ENCODE assay signal across 13 mouse cellular contexts in genomic region chr10:60731742-60732141, GRCm38 (mm10). TPM values are rescaled to one million over a fixed set of nuclear protein-coding genes. Genes with fewer than 3 reads are reported as not detected.
A peak's percentile ranks its signal among the peaks of the same experiment; 100 is the strongest.
DNase-seq lines count a peak whose midpoint lies in the region; ATAC-seq and TF ChIP-seq lines count a peak whose summit lies in the region.
"Had no signal": no experiment of that assay in that cellular context is flagged by ENCODE, and none has a peak within 500 bp of the region (broad histone marks: within the 10 kb centered on the region; RNA-seq: fewer than 3 reads in every experiment).

No protein-coding gene starts in this region.

- 5% methylated on average over 5 of the region's 5 CpGs for WGBS in forebrain, embryonic 15.5 days
- WGBS in hindbrain, embryonic 16.5 days: 23% methylated on average over 5 of the region's 5 CpGs
- WGBS in midbrain, postnatal 0 days: 8% methylated on average over 5 of the region's 5 CpGs
- WGBS in heart, embryonic 12.5 days: 33% methylated on average over 5 of the region's 5 CpGs
- WGBS in liver, embryonic 12.5 days (ENCODE audit: insufficient replicate concordance): 38% methylated on average over 5 of the region's 5 CpGs

- no peak overlapping the region for H3K4me3 ChIP-seq in layer of hippocampus, adult 2 months
- no peak overlapping the region for H3K4me3 ChIP-seq in forebrain, embryonic 15.5 days
- no peak overlapping the region for H3K4me3 ChIP-seq in hindbrain, embryonic 16.5 days (ENCODE audit: low read length)
- no peak overlapping the region for H3K4me3 ChIP-seq in midbrain, postnatal 0 days (ENCODE audit: low read depth, low read length)
- no peak overlapping the region for H3K4me3 ChIP-seq in heart, embryonic 12.5 days
- H3K4me3 ChIP-seq in liver, embryonic 12.5 days: no peak overlapping the region
- H3K4me3 ChIP-seq: embryonic facial prominence, embryonic 13.5 days had no signal

- H3K36me3 ChIP-seq in forebrain, embryonic 15.5 days: no peaks in the 10 kb centered on the region; the same call in 1 of the 2 replicates
- no peaks in the 10 kb centered on the region for H3K36me3 ChIP-seq in hindbrain, embryonic 16.5 days (ENCODE audit: control insufficient read depth, insufficient read depth, low read length)
- H3K36me3 ChIP-seq in midbrain, postnatal 0 days (ENCODE audit: insufficient read depth, low read length): no peaks in the 10 kb centered on the region
- H3K36me3 ChIP-seq in heart, embryonic 12.5 days: peaks cover 3% of the 10 kb centered on the region; the same call in 1 of the 2 replicates
- H3K36me3 ChIP-seq in liver, embryonic 12.5 days: no peaks in the 10 kb centered on the region

- H3K27ac ChIP-seq in layer of hippocampus, adult 2 months: peak overlapping the region; percentile 33; the same call in 1 of the 2 replicates
- H3K27ac ChIP-seq in forebrain, embryonic 15.5 days (replicated peaks): peak overlapping the region; percentile 58
- H3K27ac ChIP-seq in hindbrain, embryonic 16.5 days (ENCODE audit: low read depth, low read length): peak overlapping the region; percentile 39; the same call in 1 of the 2 replicates
- peak overlapping the region; percentile 4; the same call in 1 of the 2 replicates for H3K27ac ChIP-seq in midbrain, postnatal 0 days (ENCODE audit: low read depth, low read length)
- no peak overlapping the region for H3K27ac ChIP-seq in heart, embryonic 12.5 days (ENCODE audit: poor library complexity, severe bottlenecking)
- no peak overlapping the region for H3K27ac ChIP-seq in liver, embryonic 12.5 days
- H3K27ac ChIP-seq: embryonic facial prominence, embryonic 13.5 days had no signal

- ATAC-seq in forebrain, embryonic 15.5 days (replicated peaks): 0 out of 2 replicates have a peak, but pooled peaks have one; percentile 19
- no peak for ATAC-seq in hindbrain, embryonic 16.5 days
- no peak for ATAC-seq in midbrain, postnatal 0 days (ENCODE audit: low FRiP score)
- ATAC-seq in heart, embryonic 12.5 days (ENCODE audit: insufficient number of reproducible peaks, low FRiP score): no peak
- no peak for ATAC-seq in liver, embryonic 12.5 days
- ATAC-seq: Patski had no signal

- H3K9me3 ChIP-seq in forebrain, embryonic 15.5 days: no peaks in the 10 kb centered on the region
- no peaks in the 10 kb centered on the region for H3K9me3 ChIP-seq in hindbrain, embryonic 16.5 days (ENCODE audit: control insufficient read depth, low read length)
- H3K9me3 ChIP-seq in midbrain, postnatal 0 days (ENCODE audit: low read length): no peaks in the 10 kb centered on the region
- no peaks in the 10 kb centered on the region for H3K9me3 ChIP-seq in heart, embryonic 12.5 days (replicated peaks)
- no peaks in the 10 kb centered on the region for H3K9me3 ChIP-seq in liver, embryonic 12.5 days (replicated peaks)
- H3K9me3 ChIP-seq: embryonic facial prominence, embryonic 13.5 days had no signal

- H3K4me1 ChIP-seq in forebrain, embryonic 15.5 days: peaks cover 19% of the 10 kb centered on the region
- H3K4me1 ChIP-seq in hindbrain, embryonic 16.5 days (ENCODE audit: control insufficient read depth, insufficient read depth, low read depth, low read length): peaks cover 11% of the 10 kb centered on the region
- H3K4me1 ChIP-seq in midbrain, postnatal 0 days (ENCODE audit: insufficient read depth, low read length): peaks cover 12% of the 10 kb centered on the region; the same call in 1 of the 2 replicates
- H3K4me1 ChIP-seq in heart, embryonic 12.5 days (replicated peaks): peaks cover under 1% of the 10 kb centered on the region
- H3K4me1 ChIP-seq in liver, embryonic 12.5 days: peaks cover 16% of the 10 kb centered on the region; the same call in 1 of the 2 replicates

- no peaks in the 10 kb centered on the region for H3K27me3 ChIP-seq in forebrain, embryonic 15.5 days
- no peaks in the 10 kb centered on the region for H3K27me3 ChIP-seq in hindbrain, embryonic 16.5 days (replicated peaks; ENCODE audit: control insufficient read depth, insufficient read depth, low read length)
- H3K27me3 ChIP-seq in midbrain, postnatal 0 days (ENCODE audit: insufficient read depth, low read length): no peaks in the 10 kb centered on the region; the same call in 1 of the 2 replicates
- H3K27me3 ChIP-seq in heart, embryonic 12.5 days (replicated peaks): no peaks in the 10 kb centered on the region
- H3K27me3 ChIP-seq in liver, embryonic 12.5 days (replicated peaks): no peaks in the 10 kb centered on the region
- H3K27me3 ChIP-seq: embryonic facial prominence, embryonic 13.5 days; Patski had no signal

- H3K4me2 ChIP-seq in forebrain, embryonic 15.5 days (replicated peaks): no peak overlapping the region
- no peak overlapping the region for H3K4me2 ChIP-seq in hindbrain, embryonic 16.5 days (ENCODE audit: low read length)
- H3K4me2 ChIP-seq in midbrain, postnatal 0 days (ENCODE audit: low read depth, low read length, poor library complexity, severe bottlenecking): no peak overlapping the region
- no peak overlapping the region for H3K4me2 ChIP-seq in heart, embryonic 12.5 days
- no peak overlapping the region for H3K4me2 ChIP-seq in liver, embryonic 12.5 days
- H3K4me2 ChIP-seq: embryonic facial prominence, embryonic 13.5 days; heart, embryonic 11.5 days had no signal

- TF ChIP-seq CTCF in layer of hippocampus, adult 2 months (conservative IDR thresholded peaks at IDR 0.05): no peak
- no peak for TF ChIP-seq CTCF in midbrain, postnatal 0 days (IDR thresholded peaks at IDR 0.05)

- no peak overlapping the region for H3K9ac ChIP-seq in forebrain, embryonic 15.5 days (replicated peaks)
- H3K9ac ChIP-seq in hindbrain, embryonic 16.5 days (ENCODE audit: low read depth, low read length): peak overlapping the region; percentile 50
- no peak overlapping the region; the same call in 1 of the 2 replicates for H3K9ac ChIP-seq in midbrain, postnatal 0 days (replicated peaks; ENCODE audit: low read length, poor library complexity, severe bottlenecking)
- H3K9ac ChIP-seq in heart, embryonic 12.5 days: no peak overlapping the region
- no peak overlapping the region for H3K9ac ChIP-seq in liver, embryonic 12.5 days
- H3K9ac ChIP-seq: embryonic facial prominence, embryonic 13.5 days had no signal

- no peak for DNase-seq in layer of hippocampus, adult 2 months (ENCODE audit: low spot score in 2 of 2)
- no peak for DNase-seq in layer of hippocampus, postnatal 14 days (ENCODE audit: low spot score in 2 of 2)
- no peak for DNase-seq in midbrain, postnatal 0 days (ENCODE audit: low spot score)
- no peak for DNase-seq in adipocyte (ENCODE audit: low spot score)
- DNase-seq: lung, adult 18-20 months; lung, postnatal 36 days had no signal

RNA-seq across cellular contexts. Expression of gene Slc29a3, which starts 20.9 kb away (rescaled TPM):
- 10 to 100 TPM; 14.6 to 18.3 TPM for total RNA-seq in layer of hippocampus, adult 2 months (2021)
- total RNA-seq in layer of hippocampus, postnatal 14 days (2021): 10 to 100 TPM; 19.4 to 24.4 TPM
- 13.2 and 13.9 TPM in 2 replicates for polyA plus RNA-seq in forebrain, embryonic 15.5 days (2015; fragmentation: Nextera tagmentation; extraction: Ambion mirVana)
- 10.5 and 11.1 TPM in 2 replicates for polyA plus RNA-seq in hindbrain, embryonic 16.5 days (2015; fragmentation: Nextera tagmentation; extraction: Ambion mirVana)
- total RNA-seq in midbrain, postnatal 0 days (2014; rRNA removed): 7.3 and 7.8 TPM in 2 replicates
- polyA plus RNA-seq in midbrain, postnatal 0 days (2015; fragmentation: Nextera tagmentation; extraction: Ambion mirVana): 6.9 and 8.5 TPM in 2 replicates
- polyA plus RNA-seq in heart, embryonic 12.5 days (2016; fragmentation: Nextera tagmentation; extraction: Ambion mirVana): 5.6 and 6.8 TPM in 2 replicates
- 3.6 and 4.2 TPM in 2 replicates for polyA plus RNA-seq in liver, embryonic 12.5 days (2016; fragmentation: Nextera tagmentation; extraction: Ambion mirVana)

RNA-seq across cellular contexts. Expression of gene Cdh23, which starts 35.5 kb away (rescaled TPM):
- total RNA-seq in layer of hippocampus, adult 2 months (2021): 1 to 10 TPM; 2.7 to 2.9 TPM
- 1 to 10 TPM; 3.3 to 4.0 TPM for total RNA-seq in layer of hippocampus, postnatal 14 days (2021)
- 1.2 and 2.7 TPM in 2 replicates for polyA plus RNA-seq in forebrain, embryonic 15.5 days (2015; fragmentation: Nextera tagmentation; extraction: Ambion mirVana)
- 6.1 and 6.2 TPM in 2 replicates for polyA plus RNA-seq in hindbrain, embryonic 16.5 days (2015; fragmentation: Nextera tagmentation; extraction: Ambion mirVana)
- total RNA-seq in midbrain, postnatal 0 days (2014; rRNA removed): 20.8 and 24.7 TPM in 2 replicates
- 4.4 and 4.8 TPM in 2 replicates for polyA plus RNA-seq in midbrain, postnatal 0 days (2015; fragmentation: Nextera tagmentation; extraction: Ambion mirVana)
- polyA plus RNA-seq in heart, embryonic 12.5 days (2016; fragmentation: Nextera tagmentation; extraction: Ambion mirVana): 0.06 and 0.65 TPM in 2 replicates
- polyA plus RNA-seq in liver, embryonic 12.5 days (2016; fragmentation: Nextera tagmentation; extraction: Ambion mirVana): 0.19 and 0.23 TPM in 2 replicates

Comparison
In these comparisons a context has a peak if more than half of its experiments do, and no peak if none do; other contexts are left out.
1. H3K27ac ChIP-seq: peak in layer of hippocampus, adult 2 months (single experiment), forebrain, embryonic 15.5 days (single experiment), hindbrain, embryonic 16.5 days (single experiment) and midbrain, postnatal 0 days (single experiment); none in heart, embryonic 12.5 days (single experiment) and liver, embryonic 12.5 days (single experiment).